Mouse (Mus musculus) midbrain, embryonic 14.5 days (tissue): ENCODE results near the gene Ncf2. TPM values are rescaled to one million over a fixed set of nuclear protein-coding genes. Genes with fewer than 3 reads are reported as not detected.

Experiments
- ATAC-seq: fragments of 200-750 bp; cut with Nextera tagmentation; 2 replicates; pipeline ENCODE4 v1.8.0; 2017; ENCODE audit warnings: moderate number of reproducible peaks, moderate library complexity; ENCODE audit not compliant: low FRiP score, low TSS enrichment
- DNase-seq: peaks from one replicate; pipeline ENCODE4 v3.0.0-alpha.2; 2015
- H3K27ac ChIP-seq: fragments of 300-500 bp; sonication (generic); replicated peaks from 2 replicates; pipeline ENCODE4 v1.5.1; 2014; ENCODE audit warnings: mild to moderate bottlenecking, low read depth, low read length, moderate library complexity
- H3K27me3 ChIP-seq: fragments of 300-500 bp; sonication (generic); 2 replicates; pipeline ENCODE4 v1.6.1; 2014; ENCODE audit warnings: low read length, control low read depth, mixed read lengths; ENCODE audit not compliant: control insufficient read depth, insufficient read depth
- H3K36me3 ChIP-seq: fragments of 300-500 bp; sonication (generic); 2 replicates; pipeline ENCODE4 v1.6.1; 2014; ENCODE audit warnings: low read length, control low read depth; ENCODE audit not compliant: control insufficient read depth, insufficient read depth
- H3K4me1 ChIP-seq: fragments of 300-500 bp; sonication (generic); 2 replicates; pipeline ENCODE4 v1.6.1; 2014; ENCODE audit warnings: mild to moderate bottlenecking, antibody characterized with exemption, low read length, control low read depth; ENCODE audit not compliant: control insufficient read depth, insufficient read depth
- H3K4me2 ChIP-seq: fragments of 300-500 bp; sonication (generic); 2 replicates; pipeline ENCODE4 v1.6.1; 2014; ENCODE audit warnings: mild to moderate bottlenecking, low read length, moderate library complexity
- H3K4me3 ChIP-seq: fragments of 300-500 bp; sonication (generic); replicated peaks from 2 replicates; pipeline ENCODE4 v1.5.1; 2014; ENCODE audit warnings: low read depth, low read length
- H3K9ac ChIP-seq: fragments of 300-500 bp; sonication (generic); replicated peaks from 2 replicates; pipeline ENCODE4 v1.6.1; 2014; ENCODE audit warnings: mild to moderate bottlenecking, low read length, moderate library complexity
- H3K9me3 ChIP-seq: fragments of 300-500 bp; sonication (generic); 2 replicates; pipeline ENCODE4 v1.6.1; 2016; ENCODE audit warnings: low read length, control low read depth, mixed read lengths; ENCODE audit not compliant: control insufficient read depth
- WGBS: fragments of 180-500 bp; shearing (Covaris S2); extraction: QIAGEN DNeasy Blood & Tissue Kit; methylation state at CpG from one replicate; pipeline ENCODE4 v1.1.7; 2014; 5-methylcytosine and 5-hydroxymethylcytosine counted together
- polyA plus RNA-seq: library from polyadenylated mRNA; unstranded; fragments of >200 nt; fragmentation: Nextera tagmentation; extraction: Ambion mirVana; gene quantifications from 2 replicates; pipeline ENCODE4 v1.2.1, GENCODE M21; 2014

Ncf2 gene
- polyA plus RNA-seq, 1 experiment from 2014 or later, result 3.4 TPM

DNA sequence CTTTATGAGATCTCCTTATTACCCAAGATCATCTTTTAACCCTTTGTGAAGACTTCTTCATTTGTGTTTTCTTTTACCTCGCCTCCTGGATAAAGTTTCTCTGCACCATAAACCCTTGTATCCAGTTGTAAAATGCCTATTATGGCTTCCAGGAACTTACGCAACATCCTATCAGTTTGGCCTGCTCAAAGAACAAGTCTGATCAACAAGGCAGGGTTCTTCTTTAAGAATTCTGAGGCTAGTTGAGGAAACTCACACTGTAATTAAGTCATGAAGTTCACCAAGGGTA is 8.3 kb downstream of the Ncf2 start:
- Histone ChIP-seq H3K36me3 (no peaks in the 10 kb centered on the region), H3K4me3 (no peak overlapping the region), H3K4me1 (no peaks in the 10 kb centered on the region), H3K27me3 (no peaks in the 10 kb centered on the region), H3K4me2 (no peak overlapping the region), H3K9me3 (no peaks in the 10 kb centered on the region), H3K9ac (no peak overlapping the region), H3K27ac (no peak overlapping the region)
- DNase-seq (no peak), ATAC-seq (no peak)
- WGBS, result 87% methylated on average over 2 of the region's 2 CpGs

GRCm38 (mm10) chr1:152809541-152810252 is 9.7 kb downstream of the Ncf2 start:
- no peaks in the 10 kb centered on the region for H3K36me3 ChIP-seq
- H3K27ac ChIP-seq, result no peak overlapping the region
- 34% methylated on average over 8 of the region's 8 CpGs for WGBS
- no peak for ATAC-seq
- no peaks in the 10 kb centered on the region for H3K27me3 ChIP-seq
- no peak overlapping the region for H3K9ac ChIP-seq
- H3K9me3 ChIP-seq, result no peaks in the 10 kb centered on the region
- no peak overlapping the region for H3K4me2 ChIP-seq
- no peak for DNase-seq
- H3K4me3 ChIP-seq, result no peak overlapping the region
- no peaks in the 10 kb centered on the region for H3K4me1 ChIP-seq

DNA sequence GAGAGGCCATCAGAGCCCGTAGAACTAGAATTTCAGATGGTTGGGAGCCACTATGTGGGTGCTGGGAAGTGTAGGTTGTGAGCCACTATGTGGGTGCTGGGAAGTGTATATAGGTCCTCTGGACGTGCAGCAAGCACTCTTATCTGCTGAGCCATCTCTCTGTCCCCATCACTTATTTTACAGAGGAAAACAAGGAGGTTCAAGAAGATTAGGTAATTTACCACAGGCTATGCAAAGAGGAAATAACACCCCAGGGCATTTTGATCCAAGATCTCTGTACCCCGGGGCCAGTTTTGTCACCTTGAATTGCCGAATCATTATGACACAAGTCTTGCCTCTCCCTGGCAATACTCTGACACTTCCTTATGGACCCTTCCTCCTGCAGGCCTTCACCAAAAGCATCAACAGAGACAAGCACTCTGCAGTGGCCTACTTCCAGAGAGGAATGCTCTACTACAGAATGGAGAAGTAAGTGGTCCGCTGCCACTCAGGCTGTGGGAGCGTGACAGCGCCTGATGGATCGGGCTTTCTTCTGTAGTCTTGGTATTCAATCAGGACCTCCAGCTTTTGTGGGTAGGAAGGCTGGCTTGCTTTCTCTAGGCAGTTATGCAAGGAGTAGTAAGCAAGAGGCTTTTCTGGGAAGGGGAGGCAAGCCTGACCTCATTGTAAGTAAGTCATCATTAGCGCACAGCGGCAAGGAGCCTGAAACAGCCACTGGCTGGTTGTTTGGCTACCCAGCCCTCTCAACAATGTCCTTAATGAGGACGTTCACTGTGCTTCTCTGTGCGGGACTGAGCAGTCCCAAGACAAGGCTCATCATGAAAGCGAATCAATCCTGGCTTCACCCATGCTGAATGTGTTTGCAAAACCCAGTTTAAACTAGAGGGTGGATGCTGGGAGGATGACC is 10.8 kb downstream of the Ncf2 start:
- no peak overlapping the region for H3K27ac ChIP-seq
- H3K36me3 ChIP-seq, result no peaks in the 10 kb centered on the region
- WGBS, result 53% methylated on average over 13 of the region's 13 CpGs
- DNase-seq, result no peak
- no peaks in the 10 kb centered on the region for H3K9me3 ChIP-seq
- no peaks in the 10 kb centered on the region for H3K27me3 ChIP-seq
- H3K4me3 ChIP-seq, result no peak overlapping the region
- no peak for ATAC-seq
- no peak overlapping the region for H3K9ac ChIP-seq
- H3K4me1 ChIP-seq, result no peaks in the 10 kb centered on the region
- H3K4me2 ChIP-seq, result no peak overlapping the region

DNA sequence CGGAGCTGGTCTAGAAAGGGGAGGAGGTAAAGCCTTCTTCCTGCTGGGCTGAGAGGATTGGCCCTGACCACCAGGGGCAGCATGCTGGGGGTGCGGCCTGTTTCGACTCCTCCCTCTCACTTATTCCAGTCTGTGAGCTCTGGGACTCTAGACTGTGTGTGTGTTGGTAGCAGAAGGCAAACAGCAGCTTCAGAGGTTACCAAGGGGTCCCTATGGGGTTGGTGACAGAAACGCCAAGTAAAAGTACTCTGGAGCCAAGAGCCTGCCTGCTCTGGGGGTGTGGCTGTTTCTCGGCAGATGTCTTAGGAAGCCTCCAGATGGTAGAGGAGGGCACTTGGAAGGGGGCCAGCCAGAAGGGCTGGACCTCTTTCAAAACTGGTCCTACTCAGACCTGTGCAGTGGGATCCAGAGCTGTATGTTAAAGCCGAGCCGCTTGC is 15.3 kb downstream of the Ncf2 start:
- Histone ChIP-seq H3K4me3 (no peak overlapping the region), H3K4me1 (peaks cover 24% of the 10 kb centered on the region), H3K27ac (no peak overlapping the region), H3K36me3 (no peaks in the 10 kb centered on the region), H3K9ac (no peak overlapping the region), H3K9me3 (no peaks in the 10 kb centered on the region), H3K4me2 (no peak overlapping the region), H3K27me3 (no peaks in the 10 kb centered on the region)
- ATAC-seq (peak; percentile 77), DNase-seq (peak; percentile 68)
- 23% methylated on average over 7 of the region's 7 CpGs for WGBS

DNA sequence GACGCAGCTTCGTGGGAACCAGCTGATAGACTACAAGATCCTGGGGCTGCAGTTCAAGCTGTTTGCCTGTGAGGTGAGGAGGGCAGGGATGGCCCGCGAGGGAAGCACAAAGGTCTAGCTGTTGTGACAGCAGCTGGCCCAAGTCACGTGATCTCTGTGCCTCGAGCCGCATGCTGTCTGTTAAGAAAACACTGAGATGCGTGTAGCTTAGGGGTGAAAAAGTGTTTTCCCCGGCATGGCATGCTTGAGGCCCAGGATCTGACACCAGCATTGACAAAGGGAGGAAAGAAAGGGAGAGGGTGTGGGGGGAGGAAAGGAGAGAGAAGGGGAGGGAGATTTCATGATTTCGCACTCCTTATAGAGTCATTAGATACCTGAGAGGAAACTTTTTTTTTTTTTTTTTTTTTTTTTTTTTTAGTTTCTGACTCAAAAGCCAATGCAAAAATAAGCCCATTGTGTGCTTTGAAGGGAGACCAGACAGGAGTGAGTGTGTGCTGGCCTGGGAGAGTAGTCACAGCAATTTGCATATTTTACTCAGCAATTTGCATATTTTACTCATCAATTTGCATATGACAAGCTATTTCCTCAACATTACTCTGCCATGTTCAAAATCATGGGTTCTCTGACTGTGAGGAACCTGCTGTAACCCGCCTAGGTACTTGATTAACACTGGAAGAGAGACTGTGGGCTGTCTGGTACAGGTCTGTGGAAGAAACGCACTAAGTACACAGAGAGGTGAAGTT is 17.2 kb downstream of the Ncf2 start:
- H3K36me3 ChIP-seq, result no peaks in the 10 kb centered on the region
- peak; percentile 57 for ATAC-seq
- peak overlapping the region; percentile 47 for H3K27ac ChIP-seq
- no peaks in the 10 kb centered on the region for H3K9me3 ChIP-seq
- WGBS, result 19% methylated on average over 12 of the region's 12 CpGs
- no peaks in the 10 kb centered on the region for H3K27me3 ChIP-seq
- H3K9ac ChIP-seq, result no peak overlapping the region
- peak; percentile 67 for DNase-seq
- peaks cover 24% of the 10 kb centered on the region for H3K4me1 ChIP-seq
- H3K4me2 ChIP-seq, result peak overlapping the region; percentile 0; the same call in 1 of the 2 replicates
- H3K4me3 ChIP-seq, result no peak overlapping the region

DNA sequence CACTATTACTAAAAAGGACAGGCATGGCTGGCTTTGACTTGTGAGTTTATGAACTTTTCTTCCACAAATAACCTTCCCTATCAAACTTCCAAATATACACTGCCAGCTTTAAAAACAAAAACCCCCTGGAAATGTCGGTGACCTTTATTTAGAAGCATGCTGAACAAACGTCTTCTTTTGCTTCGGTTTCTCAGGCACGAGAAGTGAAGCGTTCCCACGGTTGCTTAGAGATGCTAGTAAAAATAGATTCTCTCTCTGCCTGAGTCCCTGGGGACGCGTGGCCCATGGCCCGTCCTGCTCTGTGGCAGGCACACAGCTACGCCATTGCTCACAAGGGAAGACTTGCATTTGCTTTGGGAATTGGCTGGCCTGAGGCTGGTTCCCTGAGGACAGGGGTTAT is 17.8 kb downstream of the Ncf2 start:
- Histone ChIP-seq H3K27ac (peak overlapping the region; percentile 49), H3K36me3 (no peaks in the 10 kb centered on the region), H3K9me3 (peaks cover 3% of the 10 kb centered on the region; the same call in 1 of the 2 replicates), H3K27me3 (no peaks in the 10 kb centered on the region), H3K9ac (no peak overlapping the region), H3K4me2 (no peak overlapping the region), H3K4me3 (no peak overlapping the region), H3K4me1 (peaks cover 24% of the 10 kb centered on the region)
- WGBS, result 18% methylated on average over 10 of the region's 10 CpGs
- ATAC-seq (no peak), DNase-seq (peak; percentile 71)

GRCm38 (mm10) chr1:152819558-152819957 is 19.6 kb downstream of the Ncf2 start:
- ATAC-seq (no peak), DNase-seq (no peak)
- Histone ChIP-seq H3K36me3 (no peaks in the 10 kb centered on the region), H3K4me2 (no peak overlapping the region), H3K4me3 (no peak overlapping the region), H3K27ac (no peak overlapping the region), H3K27me3 (no peaks in the 10 kb centered on the region), H3K4me1 (peaks cover 24% of the 10 kb centered on the region), H3K9ac (no peak overlapping the region), H3K9me3 (peaks cover 5% of the 10 kb centered on the region; the same call in 1 of the 2 replicates)
- 83% methylated on average over 6 of the region's 6 CpGs for WGBS

GRCm38 (mm10) chr1:152820911-152821695 is 21.1 kb downstream of the Ncf2 start:
- Histone ChIP-seq H3K9ac (no peak overlapping the region), H3K9me3 (peaks cover 5% of the 10 kb centered on the region; the same call in 1 of the 2 replicates), H3K27ac (no peak overlapping the region), H3K27me3 (no peaks in the 10 kb centered on the region), H3K36me3 (no peaks in the 10 kb centered on the region), H3K4me2 (no peak overlapping the region), H3K4me3 (no peak overlapping the region), H3K4me1 (peaks cover 21% of the 10 kb centered on the region)
- DNase-seq (no peak), ATAC-seq (no peak)
- 69% methylated on average over 7 of the region's 7 CpGs for WGBS
